Mouse (Mus musculus): ENCODE measurements around the gene Epor.

Epor gene

DNA sequence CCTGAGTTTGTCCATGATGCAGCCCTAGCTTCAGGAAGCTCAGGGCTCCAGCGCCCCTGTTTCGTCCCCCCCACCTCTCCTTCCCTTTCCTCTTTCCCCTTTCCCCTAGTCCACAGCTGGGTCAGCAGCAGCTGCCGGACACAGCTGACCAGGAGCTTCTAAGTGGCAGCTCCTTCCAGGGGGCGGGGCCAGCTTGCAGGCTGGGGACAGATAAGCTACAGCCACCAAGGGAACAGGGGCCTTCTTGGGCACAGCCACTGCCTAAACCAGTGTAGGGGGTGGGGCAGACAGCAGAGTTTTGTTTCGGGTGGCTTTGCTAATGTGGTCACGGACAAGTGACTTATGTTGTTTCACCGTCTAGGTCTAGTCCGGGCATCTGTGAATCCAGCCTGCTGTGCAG, at the start of gene Epor:
Epor (minus strand) TSS at position 90 of the 400 bp plus-strand sequence.
- no peak for DNase-seq (ENCODE audit: low spot score)

DNA sequence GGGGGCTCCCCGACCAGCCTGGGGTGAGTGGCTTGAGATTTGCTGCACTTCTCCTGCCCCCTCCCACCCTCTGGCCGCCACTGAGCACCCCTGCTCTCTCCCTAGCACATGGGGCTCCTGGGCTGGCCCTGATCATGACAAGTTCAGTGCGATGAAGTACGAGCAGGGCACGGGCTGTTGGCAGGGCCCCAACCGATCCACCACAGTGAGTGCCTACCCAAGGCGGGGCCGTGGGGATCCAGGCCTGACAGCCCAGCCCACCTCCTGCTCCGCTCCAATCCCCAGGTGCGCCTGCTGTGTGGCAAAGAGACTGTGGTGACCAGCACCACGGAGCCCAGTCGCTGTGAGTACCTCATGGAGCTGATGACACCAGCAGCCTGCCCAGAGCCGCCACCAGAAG, 49.4 kb upstream of the Epor start:
- DNase-seq (ENCODE audit: low spot score) = no peak

DNA sequence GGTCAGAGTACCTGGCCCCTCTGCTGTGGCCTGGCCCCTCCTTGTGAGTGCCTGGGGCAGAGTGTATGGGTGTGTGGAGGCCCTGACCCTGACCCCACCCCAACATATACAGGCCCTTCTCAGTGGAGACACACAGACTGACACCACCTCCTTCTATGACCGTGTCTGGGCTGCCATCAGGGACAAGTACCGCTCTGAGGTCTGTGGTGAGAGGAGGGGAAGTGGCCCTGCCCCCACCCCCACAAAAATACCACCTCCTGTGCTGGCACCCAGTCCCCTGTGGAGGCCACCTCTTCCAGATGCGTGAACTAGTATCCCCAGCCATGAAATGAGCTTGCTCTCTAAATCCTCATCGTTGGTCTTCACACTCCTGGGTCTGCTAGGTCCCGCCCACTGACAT, 47.7 kb upstream of the Epor start:
- DNase-seq (ENCODE audit: low spot score) = no peak

DNA sequence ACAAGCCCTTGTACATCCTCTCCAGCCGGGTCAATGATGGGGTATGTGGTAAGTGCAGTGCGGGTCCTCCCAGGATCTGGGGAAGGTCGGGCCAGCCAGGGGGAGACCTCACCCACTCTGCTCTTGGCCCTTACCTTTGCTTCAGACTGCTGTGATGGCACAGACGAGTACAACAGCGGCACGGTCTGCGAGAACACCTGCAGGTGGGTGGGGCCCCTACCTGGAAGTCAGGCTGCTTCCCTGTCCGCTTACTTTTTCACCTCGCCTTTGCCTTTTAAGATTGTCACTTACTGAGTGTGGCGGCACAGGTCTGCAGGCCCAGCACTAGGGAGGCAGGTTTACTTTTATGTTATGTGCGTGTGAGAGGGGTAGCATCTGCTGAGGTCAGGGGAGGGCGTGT, 41.2 kb upstream of the Epor start:
- DNase-seq (ENCODE audit: low spot score) = no peak

DNA sequence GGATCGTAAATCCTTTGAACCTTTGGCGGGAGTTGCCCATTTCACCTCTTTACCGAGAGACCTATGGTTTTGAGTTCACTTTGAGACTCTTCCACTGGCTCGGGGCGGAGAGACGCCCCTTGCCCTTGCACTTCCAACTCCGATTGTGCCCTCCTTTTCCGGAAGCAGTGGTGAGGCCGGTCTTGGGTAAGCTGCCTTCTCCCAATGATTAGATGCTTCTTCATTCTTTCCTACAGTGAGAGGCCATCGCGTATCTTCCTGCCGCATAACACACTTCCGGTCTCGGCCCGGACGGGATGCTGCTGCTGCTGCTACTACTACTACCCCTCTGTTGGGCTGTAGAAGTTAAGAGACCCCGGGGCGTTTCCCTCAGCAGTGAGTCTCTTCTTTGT, 39.9 kb upstream of the Epor start:
- DNase-seq (ENCODE audit: low spot score) = no peak

DNA sequence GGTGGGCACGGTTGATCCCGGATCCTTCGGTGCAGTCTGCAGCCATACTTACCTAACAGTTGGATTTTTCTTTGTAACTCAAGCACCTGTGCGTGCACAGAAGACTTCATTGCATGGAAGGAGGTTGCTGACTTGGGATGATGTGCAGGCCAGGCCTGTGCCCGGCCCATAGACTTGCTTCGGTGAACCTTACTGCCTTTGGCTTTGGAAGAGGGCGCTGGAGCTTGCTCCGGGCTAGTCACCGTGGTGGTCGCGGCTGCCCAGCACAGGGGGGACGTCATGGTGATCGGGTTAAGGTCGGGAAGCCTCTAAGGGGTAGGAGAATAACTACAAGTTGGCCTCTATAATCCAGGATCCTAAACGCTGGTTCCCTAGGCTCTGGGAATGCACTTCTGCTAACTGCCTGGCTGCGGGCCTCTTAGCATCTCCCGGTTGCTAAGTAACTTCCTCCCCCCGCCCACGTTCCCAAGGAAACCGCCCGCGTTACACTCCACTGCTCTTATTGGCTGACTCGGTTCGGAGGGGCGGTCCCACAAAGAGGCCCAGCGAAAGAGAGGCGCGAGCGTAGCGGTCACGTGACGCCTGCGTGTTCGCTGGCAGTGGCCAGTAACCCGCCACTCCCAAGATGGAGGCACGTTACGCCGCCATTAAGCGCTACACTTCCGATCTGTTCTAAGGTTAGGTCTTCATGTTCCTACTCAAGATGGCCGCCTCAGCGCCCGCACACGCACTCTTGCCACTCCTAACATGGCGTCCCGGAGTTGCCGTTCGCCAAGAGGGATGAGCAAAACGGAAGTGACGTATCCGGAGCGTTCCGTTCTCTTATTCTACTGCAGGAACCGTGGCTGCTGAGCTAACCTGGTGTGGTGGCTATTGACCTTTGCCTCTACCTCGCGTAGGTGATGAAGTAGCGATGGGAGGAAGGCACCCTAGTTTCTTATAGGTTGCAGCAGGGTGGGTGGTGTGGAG, 39.2 kb upstream of the Epor start, which contains the start of the genes Ccdc151 and Prkcsh:
Ccdc151 (minus strand) TSS at position 441 of the 969 bp plus-strand sequence.
Prkcsh (plus strand) TSS at position 613 of the 969 bp plus-strand sequence.
- DNase-seq (ENCODE audit: low spot score) = peak; percentile 95

DNA sequence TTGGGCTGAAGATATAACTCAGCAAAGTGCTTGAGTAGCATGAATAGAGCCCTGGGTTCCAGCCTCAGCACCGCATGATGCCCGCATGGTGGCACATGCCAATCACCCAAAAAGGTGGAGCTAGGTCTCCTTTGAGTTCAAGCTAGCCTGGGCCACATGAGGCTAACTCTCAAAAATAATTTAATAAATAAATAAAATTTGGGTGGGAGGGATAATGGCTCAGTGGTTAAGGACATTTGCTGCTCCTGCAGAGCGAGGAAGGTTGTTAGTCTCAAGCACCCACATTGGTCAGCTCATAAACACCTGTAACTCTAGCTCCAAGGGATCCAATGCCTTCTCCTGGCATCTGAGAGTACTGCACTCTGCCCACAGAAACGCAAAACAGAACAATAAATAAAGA, 38.3 kb upstream of the Epor start:
- no peak for DNase-seq (ENCODE audit: low spot score)

DNA sequence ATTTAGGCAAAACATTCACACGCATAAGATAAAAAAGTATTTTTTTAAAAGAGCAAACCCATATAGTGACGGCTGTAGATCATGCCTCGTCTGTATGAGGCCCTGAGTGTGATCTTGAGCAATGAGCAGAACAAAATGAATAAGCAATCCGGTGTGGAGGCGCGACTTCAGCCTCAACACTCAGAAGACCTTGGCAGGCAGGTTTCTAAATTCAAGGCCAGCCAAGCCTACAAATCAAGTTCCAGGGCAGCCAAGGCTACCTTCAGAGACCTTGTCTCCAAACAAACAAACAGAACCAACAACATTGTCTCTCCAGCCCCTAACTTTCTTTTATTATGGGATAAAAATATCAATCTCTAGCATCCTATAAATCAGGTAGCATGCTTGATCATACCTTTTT, 37.0 kb upstream of the Epor start:
- no peak for DNase-seq (ENCODE audit: low spot score)

DNA sequence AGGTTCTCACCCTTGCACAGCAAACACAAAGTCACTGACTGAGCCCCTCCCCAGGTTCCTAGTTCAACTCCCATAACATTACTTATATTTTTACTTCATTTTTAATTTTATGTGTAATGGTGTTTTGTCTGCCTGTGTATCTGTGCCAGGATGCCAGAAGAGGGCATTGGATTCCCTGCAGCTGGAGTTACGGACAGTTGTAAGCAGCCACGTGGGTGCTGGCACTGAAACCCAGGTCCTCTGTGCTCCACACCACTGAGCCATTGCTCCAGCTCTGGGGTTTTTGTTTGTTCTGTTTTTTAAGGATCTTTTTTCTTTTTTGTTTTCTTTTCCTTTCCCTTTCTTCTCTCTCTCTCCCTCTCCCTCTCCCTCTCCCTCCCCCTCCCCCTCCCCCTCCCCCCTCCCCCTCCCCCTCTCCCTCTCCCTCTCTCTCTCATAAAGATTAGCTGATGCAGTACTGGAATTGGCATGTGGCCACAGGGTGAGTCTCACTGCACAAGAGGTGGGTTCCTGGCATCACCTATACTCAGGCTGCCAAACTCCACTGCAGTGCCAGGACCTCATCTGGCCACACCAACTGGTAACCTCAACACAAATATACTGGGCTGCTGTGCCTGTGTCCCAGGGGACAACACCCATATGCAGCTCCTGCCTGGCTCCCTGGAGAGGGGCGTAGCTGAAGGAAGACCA, 33.0 kb upstream of the Epor start:
- DNase-seq (ENCODE audit: low spot score) = no peak

DNA sequence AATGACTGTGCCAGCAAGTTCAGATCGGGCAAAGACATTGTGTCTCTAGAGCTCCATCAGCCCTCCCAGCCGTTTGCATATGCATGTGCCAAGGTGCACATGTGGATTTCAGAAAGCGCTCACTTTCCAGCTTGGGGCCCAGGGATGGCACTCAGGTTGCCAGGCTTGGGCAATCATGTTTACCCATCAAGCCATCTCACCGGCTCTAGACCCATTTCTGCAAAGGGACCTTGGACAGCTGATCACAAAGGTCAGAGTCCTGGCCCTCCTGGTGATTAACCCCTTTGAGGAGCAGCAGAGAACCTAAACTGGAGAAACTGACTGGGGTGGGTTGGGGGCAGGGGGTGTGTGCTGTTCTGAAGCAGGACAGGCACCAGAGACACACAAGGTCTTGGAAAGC, 28.9 kb upstream of the Epor start:
- no peak for DNase-seq (ENCODE audit: low spot score)

DNA sequence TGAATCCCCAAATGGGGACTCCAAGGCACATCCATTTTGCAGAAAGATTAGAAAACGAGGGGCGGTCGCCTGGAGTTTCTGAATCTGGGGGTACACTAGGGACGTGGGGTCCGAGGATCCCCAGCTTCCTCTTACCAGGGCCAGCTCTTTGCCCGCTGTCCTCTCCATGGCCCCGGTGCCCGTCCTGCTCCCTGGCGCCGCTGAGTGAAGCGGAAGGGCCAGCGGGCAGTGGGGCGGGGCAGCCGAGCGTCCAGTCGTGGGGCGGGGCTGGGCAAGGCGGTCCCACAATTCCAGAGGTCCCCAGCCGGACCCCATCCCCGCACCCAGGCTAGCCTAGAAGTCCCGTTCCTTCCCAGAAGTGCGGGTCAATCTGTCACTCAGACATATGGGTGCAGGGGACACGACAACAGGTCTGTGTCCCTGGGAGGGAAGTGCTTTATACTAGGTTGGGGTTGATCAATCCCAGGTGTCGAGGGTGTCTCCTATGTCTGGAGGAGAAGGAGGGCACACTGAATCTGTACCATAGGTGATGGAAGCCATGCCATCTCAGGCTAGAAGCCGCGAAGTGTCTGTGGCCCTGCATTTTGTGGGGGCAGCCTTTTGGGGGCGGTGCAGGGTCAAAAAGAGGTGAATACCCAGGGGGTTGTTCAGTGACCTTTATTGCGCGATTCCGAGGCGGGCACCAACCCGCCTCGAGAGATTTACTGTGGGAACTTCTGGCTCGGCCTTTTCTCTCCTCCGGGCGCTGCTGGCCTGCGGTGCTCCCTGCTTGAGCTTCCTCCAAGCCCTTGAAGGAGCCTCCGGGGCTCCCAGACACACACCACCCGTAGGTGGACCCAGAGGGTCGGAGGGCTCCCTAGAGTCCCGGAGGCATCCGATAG, 26.2 kb upstream of the Epor start, which contains the start of gene Rgl3:
Rgl3 (minus strand) TSS at position 217 of the 881 bp plus-strand sequence.
- DNase-seq (ENCODE audit: low spot score) = peak; percentile 40

DNA sequence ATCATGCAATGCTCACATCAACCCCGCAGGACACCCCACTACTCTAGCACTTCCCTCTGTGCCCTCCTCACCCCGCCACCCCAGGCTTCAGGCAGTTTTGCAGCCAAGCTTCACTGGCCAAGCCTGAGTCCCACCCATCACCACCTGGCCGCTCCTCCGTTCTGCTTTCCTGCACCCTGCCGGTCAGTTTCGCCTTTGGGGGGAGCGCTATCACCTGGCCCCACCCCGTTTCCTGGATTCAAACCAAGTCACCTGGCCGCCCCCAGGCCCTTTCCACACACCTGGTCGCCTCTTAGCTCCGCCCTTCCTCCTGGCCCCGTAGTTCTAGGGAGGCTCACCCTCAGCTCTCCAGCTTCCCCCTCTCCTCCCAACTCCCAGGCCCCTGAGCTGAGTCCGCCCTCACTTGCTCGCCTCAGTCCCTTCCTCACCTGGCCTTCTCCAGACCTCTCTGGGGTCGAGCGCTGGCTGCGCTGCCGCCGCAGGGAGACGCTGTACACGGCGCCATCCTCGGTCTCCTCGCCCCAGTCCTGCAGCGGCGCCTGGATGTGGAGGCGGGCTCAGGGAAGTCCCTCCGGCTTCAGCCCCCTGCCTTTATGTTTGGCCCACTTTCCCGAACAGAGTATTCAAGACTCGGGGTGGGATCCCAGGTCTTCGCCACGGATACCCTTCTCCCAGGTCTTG, 25.3 kb upstream of the Epor start:
- peak; percentile 25 for DNase-seq (ENCODE audit: low spot score)

DNA sequence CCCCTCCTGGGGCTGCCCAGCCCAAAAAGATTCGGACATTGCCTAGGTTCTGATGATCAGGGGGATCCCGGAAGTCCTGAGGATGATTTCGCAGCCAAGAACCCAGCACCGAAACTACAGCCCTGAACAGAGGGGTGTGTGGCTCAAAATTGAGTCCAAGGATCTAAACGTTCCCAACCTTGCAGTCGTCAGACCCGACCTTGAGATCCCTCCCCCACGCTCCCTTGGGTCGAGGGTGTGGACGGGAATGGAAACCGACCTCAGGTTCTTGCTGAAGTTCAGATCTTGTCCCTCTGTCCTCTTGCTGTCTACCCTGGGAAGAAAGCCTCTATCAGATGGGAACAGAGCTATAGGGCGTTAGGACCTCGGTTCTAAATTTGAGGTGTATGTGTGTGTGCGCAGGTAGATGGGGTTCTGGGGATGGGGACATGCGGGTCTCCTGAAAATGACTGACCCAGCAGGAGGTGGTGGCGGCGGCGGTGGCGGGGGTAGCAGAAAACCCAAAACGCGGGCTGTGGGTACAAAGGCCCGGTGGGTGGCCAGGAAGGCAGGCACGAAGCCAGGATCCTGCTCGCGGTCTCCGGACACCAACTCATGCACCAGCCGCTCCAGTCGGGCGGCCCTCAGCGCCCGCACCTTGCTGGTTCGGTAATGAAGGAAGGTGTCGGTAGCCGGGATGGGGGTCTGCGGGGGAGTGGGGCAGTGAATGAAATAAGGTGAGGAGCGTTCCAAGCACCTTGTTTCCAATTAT, 24.5 kb upstream of the Epor start:
- no peak for DNase-seq (ENCODE audit: low spot score)

DNA sequence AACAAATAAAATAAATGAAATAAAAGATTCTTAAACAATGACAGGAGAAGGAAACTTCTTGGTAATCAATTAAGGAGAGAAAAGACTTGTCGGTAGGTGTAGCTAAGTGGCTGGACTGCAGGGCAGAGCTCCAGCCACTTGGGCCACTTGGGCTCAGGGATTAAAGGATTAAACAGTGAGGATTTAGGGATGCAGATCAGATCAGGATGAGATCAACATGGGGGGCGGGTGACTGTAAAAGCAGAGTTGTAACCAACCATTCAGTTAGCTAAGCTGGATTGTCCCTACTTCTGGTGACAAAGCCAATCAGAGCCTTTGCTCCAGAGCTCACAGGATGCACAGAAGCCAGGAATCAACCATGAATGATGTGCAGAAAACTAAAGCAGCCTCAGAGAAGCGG, 20.6 kb upstream of the Epor start:
- no peak for DNase-seq (ENCODE audit: low spot score)

DNA sequence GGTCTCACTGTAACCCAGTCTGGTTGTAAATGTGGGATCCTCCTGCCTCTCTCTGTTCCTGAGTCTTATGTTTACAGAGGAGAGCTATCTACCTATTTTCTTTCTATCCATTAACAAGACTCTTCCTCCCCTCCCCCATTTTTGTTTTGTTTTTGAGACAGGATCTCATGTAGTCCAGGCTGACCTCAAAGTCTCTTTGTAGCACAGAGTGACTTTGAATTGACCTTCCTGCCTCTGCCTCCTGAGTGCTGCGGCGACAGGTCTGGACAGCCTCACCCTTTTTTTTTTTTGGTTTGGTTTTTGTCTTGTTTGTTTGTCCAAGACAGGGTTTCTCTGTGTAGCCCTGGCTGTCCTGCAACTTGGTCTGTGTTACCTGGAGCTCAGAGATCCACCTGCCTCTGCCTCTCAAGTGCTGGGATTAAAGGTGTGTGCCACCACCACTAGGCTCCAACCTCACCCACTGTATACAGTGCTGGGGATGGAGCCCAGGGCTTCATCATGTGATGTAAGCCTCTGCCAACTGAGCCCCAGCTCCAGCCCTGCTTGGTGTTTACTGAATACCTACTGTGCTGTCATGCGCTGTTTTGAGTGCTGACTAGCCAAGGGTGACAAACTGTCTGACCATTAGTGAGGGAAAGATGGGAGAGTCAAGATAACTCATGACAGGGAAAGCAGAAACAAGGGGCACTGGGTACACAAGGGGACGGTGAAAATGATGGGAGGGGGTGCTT, 15.3 kb upstream of the Epor start:
- no peak for DNase-seq (ENCODE audit: low spot score)

DNA sequence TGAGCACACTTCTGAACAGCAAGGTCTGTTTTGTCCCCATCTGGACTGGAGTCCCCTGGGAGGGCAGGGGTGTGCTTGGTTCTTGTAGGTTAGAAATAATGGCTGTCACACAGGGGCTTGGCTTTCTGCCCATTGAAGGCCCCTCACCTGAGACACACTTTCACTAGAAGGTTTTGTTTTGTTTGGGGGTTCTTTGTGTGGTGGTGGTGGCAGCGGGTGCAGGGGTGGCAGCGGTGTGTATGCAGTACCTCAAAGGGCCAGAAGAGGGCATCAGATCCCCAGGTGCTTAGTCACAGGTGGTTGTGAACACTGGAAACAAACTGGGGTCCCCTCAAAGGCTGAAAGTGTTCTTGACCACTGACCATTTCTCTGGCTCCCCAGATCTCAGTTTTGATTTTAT, 14.7 kb upstream of the Epor start:
- DNase-seq (ENCODE audit: low spot score) = no peak

DNA sequence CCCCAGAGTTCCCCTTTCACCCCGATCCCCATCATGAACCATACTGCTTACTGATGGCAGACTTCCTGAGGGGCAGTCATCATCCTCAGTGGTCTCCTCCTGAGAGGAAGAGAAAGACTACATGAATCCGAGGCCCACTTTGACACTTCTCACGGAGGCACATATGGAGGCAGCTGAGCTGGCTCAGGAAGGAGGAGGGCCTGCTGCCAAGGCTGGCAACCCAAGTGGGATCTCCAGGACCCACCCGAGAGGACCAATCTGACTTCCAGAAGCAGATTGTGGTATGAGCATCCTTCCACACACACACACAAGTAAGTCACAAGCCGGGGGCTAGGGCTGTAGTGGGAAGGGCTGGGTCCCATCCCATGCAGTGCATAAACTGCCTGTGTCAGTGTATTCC, 14.0 kb upstream of the Epor start:
- DNase-seq (ENCODE audit: low spot score) = no peak

DNA sequence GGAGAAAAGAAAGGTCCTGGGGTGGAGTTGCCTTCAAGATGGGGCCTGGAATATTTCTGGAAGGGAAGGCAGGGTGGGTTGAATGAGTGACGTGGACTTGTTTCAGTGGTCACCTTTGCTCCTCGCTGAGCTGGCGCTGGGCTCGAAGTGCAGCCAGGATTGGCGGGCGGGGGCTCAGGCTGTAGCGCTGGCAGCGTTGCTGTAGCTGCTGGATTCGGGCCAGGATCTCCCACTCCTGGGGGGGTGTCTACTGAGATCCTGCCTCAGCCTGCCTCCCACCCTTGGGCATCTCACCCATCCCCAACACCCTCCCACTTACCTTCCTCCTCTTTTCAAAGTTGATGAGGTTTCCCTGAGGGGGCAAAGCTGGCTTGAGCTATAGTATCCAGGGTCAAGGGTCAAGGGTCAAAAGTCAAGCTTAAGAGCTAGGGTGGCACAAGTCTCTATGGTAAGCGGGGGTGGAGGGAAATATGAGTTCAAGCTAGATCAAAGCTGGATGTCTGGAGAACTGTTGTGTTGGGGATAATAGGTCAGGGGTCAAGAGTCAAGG, 13.4 kb upstream of the Epor start:
- DNase-seq (ENCODE audit: low spot score) = no peak

DNA sequence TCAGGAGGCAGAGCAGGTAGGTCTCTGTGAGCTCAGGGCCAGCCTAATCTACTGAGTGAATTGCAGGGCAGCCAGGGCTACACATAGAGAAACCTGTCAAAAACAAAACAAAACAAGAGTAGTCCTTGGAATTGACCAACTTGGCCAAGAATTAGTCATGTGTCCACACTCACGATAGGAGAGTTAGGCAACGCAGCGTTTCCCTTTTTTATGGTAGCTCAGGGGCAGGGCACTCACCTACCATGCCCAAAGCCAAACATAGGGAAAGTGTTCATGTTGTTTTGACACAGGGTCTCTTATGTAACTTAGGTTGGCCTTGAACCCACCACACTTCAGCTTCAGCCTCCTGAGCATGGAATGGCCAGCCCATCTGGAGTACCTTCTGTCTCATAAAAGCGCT, 6.0 kb upstream of the Epor start:
- no peak for DNase-seq (ENCODE audit: low spot score)

DNA sequence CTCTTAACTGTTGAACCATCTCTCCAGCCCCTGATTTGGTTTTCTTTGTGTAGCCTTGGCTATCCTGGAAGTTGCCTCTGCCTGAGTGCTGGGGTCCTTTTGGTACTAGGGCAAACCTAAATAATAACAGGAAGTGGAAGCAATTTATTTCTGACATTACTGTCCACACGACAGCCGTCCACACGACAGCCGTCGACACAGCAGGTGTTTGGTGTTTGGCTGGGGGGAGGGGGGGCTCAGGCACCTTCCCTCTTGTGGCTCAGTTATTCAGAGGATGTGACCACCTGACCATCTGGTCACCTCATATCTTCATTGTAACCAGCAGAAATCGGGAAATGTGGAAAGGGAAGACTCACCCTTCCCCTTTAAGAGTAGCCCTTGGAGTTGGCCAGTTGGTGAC, 5.6 kb upstream of the Epor start:
- DNase-seq (ENCODE audit: low spot score) = no peak

Data from ovary, postnatal 14 days (tissue).